Mouse (Mus musculus) thymus, postnatal 25 days (tissue): Measurements from ENCODE around the gene Mknk2.
"Not testable (repeated sequence)": the region's sequence is repeated elsewhere in the genome, so short reads cannot be mapped to it uniquely, and the experiment has no call there.

Source experiments
- DNase-seq: peaks from one replicate; pipeline ENCODE4 v3.0.0; 2022

The Mknk2 gene

DNA sequence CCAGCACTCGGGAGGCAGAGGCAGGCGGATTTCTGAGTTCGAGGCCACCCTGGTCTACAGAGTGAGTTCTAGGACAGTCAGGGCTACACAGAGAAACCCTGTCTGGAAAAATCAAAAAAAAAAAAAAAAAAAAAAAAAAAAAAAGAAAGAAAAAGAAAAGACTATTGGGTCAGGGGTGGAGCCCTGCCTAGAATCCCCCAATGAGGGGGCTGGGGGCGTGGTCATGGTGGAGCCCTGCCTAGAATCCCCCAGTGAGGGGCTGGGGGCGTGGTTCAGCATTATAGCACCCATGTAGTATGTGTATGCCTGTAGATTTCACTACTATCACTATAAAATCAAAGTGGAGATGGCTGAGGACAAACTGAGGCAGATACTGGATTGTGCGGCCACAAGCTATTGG is 28.0 kb downstream of the Mknk2 start:
- DNase-seq = not testable (repeated sequence)

DNA sequence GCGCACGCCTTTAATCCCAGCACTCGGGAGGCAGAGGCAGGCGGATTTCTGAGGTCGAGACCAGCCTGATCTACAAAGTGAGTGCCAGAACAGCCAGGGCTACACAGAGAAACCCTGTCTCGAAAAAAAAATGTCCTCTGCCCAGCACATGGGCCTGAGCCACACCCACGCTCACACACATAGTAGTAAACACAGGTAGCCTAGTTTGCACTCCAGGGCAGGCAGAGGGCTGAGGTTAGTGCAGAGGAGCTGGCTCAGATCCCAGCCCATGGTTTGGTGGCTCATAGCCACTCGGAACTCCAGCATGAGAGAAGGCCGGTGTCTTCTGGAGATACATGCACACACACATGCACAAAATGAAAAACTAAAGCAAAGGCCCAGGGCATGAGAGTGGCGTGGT is 31.0 kb downstream of the Mknk2 start:
- no peak for DNase-seq

DNA sequence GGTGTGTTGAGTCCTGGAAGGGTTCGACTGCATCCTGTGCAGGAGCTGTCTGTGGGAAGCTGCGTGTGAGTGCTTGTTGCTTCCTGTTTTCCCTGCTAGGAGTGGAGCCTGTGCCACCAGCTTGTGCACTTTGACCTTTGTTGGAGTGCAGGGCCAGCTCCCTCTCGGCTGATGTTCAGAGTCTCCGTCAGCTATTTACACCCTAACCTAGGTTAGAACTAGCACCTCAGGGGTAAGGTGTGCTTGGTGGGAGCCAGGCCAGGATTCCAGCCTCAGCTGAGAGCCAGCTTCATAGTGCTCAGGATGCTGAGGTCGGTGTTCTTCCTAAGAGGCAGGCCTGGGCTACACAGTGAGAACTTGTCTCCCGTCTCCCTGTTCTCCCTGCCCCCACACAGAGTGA is 42.6 kb downstream of the Mknk2 start:
- no peak for DNase-seq

DNA sequence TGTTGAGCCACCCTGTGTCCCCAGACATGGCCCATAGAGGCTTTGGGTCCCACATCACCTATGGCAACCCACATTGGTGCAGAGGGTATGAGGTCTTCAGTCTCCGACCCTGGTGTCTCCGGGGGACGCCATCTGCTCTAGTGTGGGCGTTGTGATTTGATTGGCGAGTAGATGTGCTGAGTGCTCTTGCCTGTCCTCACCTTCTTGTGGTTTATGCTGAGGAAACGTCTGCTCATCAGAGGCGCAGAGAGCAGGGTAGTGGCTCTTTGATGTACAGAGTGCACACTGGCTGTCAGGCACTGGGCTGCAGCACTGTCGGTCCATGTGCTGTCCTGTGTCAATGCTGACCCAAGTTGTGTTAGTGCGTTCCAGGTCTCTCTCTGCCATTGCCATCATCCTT is 49.0 kb downstream of the Mknk2 start:
- no peak for DNase-seq

DNA sequence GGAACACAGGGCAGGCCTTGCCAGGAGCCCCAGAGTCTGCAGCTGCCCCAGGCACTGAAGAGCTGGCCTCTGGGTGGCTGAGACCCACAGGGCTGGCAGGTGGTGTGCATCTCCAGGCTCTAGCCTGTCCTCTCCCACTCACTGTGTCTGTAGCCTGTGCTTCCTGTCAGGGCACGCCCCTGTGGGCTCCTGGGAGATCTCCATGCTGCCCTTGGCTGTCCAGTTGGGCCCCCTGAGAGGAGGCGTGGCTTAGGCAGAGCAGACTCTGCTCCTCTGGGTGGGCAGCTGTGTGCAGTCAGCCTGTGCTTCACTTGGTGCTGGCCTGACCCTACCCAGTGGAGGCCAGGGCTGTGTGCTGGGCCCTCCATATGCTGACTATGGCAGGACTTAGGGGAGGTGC is 50.2 kb downstream of the Mknk2 start:
- DNase-seq = no peak

DNA sequence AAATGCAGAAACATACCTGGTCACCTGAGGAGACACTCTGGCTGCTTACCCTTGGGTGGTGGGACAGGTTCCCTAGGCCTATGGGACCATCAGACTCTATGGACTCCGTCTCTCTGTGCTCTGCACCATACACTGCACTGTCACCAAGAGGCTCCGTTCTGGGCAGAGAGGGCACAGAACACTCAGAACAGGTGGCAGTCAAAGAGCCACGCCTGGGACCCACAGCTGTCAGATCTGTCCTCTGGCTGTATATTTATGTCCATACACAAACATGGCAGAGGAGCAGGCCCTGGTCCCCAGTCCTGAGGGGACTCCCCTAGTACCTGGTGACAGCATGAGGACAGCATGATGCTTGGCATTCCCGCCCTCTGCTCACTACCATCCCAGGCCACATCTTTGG is 52.1 kb downstream of the Mknk2 start:
- no peak for DNase-seq

DNA sequence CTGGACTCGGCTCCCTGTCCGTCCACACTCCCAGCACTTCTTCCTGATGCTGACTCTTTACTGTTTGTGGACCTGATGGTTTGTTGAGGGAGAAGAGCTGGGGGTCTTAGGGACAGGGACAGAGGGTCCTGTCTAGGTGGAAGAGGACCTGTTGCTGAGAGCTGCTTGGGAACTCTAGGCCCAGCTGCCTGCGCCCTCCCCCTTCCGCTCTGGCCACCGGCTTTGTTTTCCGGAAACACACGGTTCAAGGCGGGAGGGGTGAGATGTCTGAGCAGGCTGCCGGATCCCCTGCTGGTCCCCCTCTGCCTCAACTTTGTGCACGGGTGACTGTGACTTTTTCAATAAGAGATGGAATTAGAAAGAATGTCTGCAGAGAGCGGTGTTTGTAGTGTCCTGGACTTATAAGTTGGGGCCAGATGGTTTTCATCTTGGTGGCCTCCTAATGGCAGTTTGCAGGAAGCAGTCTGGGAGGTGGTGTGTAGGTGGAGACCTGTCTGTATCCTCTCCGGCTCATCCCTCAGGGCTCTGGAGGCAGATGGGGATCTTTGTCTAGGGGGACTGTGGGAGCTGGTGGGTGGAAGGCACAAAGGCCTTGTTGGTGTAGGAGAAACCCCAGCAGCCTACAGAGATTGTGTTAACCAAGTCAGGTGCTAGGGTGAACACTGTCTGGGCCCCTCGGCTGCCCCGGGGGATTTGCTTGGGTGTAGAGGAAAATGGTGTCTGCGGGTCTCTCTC is 54.3 kb downstream of the Mknk2 start:
- DNase-seq = peak; percentile 88

DNA sequence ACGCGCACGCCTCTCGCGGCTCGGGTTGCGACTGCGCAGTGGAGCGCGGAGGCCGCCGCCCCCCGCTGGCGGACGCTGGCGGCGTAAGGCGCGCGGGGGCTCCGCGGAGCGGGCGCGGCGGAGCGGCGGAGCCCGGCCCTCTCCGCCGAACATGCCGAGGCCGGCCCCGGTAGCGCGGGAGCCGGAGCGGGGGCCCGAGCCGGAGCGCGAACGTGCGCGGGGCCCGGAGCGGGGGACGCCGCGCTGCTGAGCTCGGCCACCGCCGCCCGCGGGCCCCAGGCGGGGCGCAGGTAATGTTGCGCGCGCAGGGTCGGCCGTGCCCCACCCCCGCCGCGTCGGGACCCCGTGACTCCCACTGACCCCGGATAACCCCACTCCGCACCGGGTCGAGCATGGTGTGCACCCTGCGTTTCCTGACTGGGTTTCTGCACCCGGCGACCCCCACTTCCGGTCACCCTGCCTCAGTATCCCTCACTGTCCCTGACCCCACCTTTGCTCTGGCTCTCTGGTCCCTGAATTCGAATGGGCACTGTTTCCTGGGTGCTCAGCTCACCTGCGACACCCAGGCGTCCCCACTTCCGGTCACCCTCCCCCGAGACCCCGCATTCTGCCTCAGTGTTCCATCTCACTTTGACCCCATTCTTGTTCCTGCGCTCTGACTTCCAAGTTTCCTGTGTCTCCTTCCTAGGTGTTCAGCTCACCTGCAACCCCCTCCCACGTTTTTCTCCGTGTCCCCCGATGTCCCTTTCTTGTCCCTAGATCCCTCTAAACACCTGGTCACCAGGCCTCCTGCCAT is 55.1 kb downstream of the Mknk2 start, which contains the start of gene Csnk1g2:
Gene Csnk1g2 (plus strand): TSS at position 178 of the 796 bp plus-strand sequence.
- DNase-seq = peak; percentile 82

DNA sequence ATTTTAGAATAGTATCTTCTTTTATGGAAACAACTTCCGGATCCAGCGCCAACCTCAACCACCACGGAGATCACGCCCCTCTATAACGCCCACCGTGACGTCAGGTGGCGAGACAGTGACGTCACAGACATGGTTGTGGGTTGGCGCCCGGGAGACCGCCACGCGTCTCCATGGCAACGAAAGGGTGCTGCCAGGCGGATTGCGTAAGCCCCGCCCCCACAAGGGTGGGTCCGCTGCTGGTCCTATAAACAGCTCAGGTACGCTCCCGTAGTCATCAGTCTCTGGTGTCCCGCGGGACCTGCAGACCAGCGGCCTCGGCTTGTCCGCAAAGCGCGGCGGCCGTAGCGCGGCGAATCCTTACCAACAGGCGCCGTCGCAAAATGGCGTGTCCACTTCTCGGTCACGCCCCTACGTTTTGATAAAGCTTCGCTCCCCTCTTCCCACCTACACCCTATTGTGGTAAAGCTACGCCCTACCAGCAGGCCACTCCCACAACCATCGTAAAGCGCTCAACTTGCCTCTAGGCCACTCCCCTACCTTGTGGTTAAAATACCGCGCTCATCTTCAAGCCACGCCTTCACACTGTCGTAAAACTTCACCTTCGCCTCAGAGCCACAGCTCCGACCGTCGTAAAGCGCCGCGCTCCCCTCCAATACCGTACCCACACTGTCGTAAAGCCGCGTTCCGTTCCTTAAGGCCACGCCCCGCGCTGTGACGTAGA is 55.8 kb downstream of the Mknk2 start:
- peak; percentile 99 for DNase-seq

DNA sequence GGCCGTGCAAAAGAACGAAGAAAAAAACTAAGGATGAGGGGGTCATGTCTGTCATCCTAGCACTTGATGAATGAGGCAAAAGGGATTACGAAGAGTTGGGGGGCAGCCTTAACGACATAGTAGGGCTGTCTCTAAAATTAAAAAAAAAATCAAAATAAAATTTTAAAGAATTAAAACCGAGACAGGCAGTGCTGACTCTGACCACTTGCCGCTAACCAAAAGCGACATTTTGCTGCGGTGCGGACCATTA is 56.3 kb downstream of the Mknk2 start:
- DNase-seq = no peak

DNA sequence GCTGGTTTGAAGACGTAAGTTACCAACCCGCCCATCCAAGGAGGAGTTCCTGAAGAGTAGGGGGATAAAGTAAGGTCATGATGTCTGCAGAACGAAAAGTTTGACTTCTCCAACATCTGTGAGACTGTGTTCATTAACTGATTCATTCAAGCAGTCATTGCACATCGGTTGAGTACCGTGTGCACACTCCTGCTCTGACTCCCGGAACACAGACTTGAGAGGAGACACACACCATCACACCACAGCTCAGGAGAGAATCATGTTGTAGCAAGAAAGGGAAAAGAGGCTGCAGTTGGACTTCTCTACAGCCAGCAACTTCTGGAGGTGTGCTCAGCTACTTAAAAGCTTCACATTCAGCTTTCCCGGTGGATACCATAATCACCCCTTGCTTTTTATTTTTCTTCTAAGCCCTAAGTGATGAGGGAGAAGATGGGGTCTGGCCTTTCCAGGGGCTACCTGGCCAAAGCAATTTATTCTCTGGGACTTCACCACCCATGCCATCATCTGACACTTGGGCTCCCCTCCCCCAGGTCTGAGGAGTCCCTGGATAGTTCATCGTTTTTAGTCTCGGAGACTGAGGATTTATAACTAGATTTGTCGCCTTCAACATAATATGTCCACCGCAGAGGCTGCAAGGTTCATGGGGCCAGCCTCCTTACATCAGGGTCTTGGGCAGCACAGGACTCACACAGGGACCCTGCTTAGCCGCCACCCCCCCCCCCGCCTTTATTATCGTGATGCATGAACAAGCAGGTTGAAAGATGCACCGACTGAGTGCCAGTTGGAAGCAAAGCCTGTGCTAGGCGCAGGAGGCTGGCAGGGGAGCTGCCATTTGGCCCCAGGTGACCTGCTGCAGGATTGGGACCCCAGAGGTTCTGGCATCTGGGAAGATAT is 56.9 kb downstream of the Mknk2 start:
- DNase-seq = peak; percentile 26

DNA sequence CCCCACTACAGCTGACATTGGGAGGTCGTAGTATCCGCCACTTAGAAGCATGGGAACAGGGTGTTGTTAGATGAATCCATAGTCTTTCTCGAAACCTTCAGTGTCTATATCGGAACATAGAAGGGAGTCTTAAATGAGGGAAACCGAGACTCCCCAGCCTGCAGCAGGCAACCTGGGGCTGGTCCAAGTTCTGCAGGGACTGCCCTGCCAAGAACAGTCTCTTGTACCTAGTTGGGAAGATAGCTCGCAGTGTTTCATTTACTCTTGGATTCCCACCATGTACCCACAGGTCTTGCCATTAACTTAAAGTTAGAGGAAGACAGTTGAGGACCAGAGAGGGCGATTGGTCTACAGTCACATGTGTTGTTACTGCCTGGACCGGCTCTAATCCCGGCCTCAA is 57.5 kb downstream of the Mknk2 start:
- no peak for DNase-seq

DNA sequence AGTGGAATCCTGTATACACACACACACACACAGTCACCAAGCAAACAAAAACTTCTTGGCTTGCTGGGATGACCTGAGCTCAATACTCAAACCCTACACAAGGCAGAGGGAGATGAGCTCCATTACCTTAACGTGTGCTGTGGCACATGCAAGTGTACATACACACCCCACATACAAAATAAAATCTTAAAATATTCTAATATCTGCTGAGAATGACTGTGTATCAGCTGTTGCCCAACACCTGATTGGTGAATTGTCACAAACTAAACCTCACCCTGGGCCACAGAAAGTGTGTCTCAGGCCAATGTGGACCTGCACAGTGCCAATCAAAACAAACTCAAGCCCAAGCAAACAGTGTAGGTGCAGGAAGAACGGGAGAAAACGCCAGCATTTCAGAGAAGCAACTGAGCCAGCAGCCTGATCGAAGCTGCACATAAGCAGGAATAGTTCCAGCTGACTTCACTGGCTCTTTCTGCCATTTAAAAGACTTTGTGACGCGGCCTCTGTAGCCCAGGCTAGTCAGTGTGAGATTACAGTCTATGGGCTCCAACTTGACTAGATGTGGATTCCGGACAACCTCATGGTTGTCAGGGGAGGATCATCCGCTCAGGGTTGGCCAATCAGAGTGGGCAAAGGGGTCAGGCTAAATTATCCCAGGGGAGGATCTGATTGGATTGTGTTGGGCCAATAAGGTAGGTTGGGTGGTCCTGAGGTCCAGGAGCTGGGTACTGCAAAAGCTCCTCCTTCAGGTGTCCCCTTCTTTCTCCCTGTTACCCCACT is 58.3 kb downstream of the Mknk2 start:
- DNase-seq = no peak

DNA sequence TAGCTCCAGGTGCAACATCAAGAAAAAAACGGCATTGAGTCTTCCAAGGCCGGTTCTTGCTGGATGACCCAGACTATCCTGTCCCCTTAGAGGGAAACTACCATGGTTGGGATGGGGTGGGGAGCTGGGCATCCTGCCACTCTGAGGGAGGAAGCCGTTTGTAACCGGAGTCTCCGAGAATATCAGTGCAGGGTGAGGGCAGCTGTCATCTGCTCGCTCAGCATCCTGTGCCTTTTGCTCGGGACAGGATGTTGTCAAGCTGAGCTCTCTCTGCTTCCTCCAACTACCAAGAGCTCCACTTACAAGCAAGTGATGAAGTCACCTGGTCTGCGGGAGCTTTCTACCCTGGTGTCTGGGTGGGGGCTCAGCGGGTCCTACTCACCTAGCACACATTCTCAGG is 59.7 kb downstream of the Mknk2 start:
- peak; percentile 80 for DNase-seq
